Mouse (Mus musculus) regulatory T cell (primary cell): Measurements from ENCODE around the gene Hes1.

Source experiments
- in situ Hi-C: fragments of 300-600 bp; cut with MboI, MseI; formaldehyde crosslinking; loops from one replicate; pipeline ENCODE4 v1.15.1; 2025; ENCODE audit warnings: high pct_unique_total_duplicates

Hes1 gene

GRCm38 (mm10) chr16:30050767-30051490, 13.3 kb upstream of the Hes1 start:
- in situ Hi-C loops, result no loop called here

DNA sequence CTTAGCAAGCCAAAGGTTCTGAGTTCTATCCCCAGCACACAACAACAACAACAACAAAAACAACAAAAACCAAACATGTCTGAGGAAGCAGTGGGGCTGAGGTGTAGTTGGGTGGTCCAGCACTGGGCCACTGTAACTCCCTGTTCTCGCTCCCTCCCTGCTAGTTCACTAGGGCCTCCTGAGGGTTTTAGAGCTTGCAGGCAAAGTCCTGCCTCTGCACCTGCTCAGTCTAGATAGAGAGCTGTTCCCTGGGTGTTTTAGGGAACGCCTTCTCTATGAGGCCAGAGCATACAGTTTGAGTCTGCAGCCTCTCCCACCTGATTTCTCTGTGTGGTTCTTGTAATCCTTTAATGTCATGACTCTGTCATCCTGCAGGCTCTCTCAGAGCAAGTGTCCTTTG, 11.9 kb upstream of the Hes1 start:
- in situ Hi-C loops, result no loop called here

DNA sequence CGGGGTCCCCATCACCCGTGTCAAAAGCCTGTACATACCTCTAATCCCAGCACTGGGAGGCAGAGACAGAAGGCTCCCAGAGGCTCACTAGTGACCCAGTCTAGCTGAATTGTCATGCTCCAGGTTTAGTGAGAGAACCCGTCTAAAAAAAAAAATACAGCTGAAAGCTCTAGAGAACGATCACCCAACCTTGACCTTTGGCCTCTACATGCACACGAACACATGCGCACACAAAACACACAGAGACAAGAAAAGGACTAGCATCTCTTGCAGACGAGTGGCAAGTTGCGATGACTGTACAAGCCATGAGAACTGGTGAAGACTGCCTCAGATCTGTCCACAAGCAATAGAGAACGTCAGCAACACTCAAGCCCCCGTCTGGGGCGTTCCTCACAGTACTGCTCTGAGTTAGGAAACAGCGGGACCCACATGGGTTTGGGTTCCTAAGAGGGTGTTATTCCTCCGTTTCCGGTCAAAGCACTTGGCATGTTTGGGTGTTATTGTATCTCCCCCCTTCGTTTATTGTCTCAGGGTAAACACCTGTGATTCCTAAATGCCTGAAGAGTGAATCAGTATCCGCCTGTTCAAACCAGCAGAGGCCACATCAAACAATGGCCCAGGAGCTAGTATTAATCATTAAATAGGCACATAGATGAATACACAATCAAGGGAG, 11.2 kb upstream of the Hes1 start:
- in situ Hi-C loops, result no loop called here

GRCm38 (mm10) chr16:30054541-30054940, 9.6 kb upstream of the Hes1 start:
- in situ Hi-C loops, result no loop called here

GRCm38 (mm10) chr16:30055361-30055889, 8.8 kb upstream of the Hes1 start:
- in situ Hi-C loops, result no loop called here

DNA sequence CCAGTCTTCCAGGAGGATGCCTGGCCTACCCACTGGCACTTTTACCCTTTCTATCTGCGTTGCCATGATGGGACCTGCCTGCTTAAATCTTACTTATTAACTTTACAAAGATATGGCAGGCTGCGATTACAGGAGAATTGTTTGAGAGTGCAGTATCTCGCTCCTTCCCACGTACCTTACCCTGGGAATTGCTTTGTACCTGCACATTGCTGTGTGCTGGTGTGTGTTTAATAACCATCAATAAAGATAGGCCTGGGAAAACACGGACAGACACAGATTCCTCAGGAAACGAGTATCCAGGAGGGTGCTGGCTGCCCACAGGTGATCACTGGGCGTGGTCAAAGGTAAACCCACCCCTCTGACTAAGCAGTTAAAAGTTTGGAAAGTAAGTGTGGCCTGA, 8.3 kb upstream of the Hes1 start:
- in situ Hi-C loops, result no loop called here

- in situ Hi-C loops, result no loop called here
Observed at GRCm38 (mm10) chr16:30056906-30057305, 7.3 kb upstream of the Hes1 start.

DNA sequence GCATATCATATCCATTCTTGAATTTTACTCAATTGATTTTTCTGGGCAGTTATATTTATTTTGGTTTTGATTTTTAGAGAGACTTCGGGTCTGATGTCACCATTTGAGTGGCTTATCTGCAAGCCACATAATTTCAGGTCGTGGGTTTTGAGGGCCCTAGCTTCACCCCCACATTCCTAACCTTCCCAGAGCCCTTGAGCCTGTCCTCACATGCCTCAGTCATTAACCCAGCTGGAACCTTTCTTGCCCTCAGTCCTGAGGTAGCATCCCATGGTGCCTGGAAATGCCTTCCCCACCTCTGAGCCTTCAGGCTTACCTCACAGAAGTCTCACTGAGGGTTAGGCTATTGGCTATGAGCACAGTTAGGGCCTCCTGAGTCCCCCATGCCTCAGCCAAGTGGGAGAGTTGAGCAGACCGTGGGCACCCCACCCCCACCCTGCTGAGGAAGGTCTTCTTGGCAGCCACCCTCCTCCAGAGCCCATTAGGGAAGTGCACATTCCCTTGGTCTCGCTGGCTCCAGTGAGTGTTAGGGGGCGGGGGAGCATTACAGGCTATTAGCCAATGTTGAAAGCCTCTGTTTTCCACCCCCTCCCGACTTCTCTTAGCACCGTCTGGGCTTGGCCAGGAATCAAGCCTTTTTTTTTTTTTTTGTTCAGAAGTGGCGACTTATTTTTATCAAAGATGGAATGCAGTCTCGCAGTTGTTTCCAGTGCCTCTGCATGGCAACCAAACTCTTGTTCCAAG, 5.0 kb upstream of the Hes1 start:
- in situ Hi-C loops, result no loop called here

- in situ Hi-C loops, result no loop called here
Observed at GRCm38 (mm10) chr16:30060412-30060811, 3.8 kb upstream of the Hes1 start.

DNA sequence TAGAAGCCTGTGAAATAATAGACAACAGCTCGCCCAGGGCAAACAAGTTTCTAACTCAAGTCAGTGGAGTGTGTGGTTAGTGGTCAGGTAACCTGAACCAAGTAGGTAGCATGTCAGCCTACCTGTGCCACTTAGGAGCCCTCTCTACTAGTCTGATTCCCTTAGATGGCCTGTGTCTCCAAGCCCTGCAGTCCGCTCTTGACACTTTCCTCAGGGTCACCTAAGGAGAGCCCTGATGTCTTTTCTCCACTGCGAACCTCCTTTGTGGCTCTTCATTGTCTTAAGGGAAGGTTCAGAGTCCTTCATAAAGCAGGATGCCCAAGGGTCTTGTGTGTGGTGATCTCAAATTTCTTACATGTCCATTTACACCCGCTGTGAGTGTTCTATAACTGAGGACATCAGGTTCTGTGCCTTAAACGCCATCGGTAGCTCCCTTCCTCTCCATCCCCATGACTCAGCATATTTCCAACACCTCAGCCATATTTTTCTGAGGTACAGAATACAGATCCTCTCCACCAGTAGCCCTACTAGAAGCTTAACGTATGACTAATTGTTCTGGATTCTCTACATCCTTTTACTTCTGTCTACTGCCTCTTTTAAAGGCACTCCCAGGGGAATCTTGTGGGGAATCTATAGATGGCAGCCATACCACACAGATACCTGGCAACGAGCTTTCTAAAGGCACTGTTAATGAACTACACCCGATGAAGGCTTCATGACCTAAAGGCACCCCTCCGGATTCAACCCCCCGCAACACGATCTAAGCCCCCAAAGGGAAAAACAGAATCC, 1.7 kb upstream of the Hes1 start:
- in situ Hi-C loops, result no loop called here

DNA sequence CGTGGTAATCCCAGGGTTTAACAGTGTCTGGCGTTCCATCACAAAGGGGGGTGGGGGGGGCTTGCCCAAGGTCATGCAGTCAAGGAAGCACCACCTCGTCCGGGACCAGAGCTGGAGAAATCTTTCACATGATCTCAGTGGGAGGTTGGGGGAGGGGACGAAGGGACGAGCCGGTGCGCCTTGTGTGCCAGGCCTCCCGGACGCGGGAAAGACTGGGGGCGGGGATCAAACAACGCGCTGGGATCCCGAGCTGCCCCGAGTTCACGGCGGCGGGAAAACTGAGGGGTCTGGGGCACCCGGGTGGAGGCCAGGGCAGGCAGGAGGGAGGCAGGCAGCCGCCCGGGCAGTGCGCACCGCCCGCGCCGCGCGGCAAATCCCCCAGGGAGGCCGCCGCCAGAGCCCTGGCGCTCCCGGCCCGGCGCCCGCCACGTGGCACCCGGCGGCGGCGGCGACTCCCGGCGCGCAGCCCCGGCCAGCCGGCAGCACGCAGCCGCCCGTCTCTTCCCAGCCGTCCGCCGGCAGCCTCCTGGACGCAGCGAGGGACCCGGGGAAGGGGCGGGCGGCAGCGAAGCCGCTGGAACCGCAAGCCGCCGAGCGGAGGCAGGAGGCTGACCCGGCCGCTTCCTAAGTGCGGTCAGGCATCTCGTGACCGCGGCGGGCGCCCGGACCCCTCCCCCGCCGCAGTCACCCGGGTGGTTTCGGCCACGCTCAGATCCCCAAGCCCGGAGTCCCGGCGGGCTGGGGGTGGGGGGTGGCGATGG, 883 bp upstream of the Hes1 start:
- in situ Hi-C loops, result no loop called here

DNA sequence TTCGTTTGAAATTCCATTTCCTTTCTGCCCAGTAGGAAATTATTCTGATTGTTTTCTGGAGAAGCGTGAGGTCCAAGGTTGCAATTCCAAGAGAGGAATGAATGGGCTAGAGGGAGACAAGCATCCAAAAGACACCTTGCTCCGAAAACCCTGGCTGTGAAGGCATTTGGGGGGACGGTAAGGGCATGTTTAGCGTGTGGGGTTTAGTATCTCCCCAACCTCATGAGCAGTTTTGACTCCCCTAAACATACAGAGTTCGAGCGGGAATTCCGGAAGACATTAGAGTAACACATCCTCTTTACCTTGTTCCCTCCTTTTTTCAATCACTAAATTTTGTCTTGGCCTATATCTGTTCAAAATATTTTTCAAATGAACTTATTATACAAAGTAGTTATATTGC, 429 bp downstream of the Hes1 start:
- in situ Hi-C loops, result loop anchor here (5.0 kb wide), 2 partner anchors 123 to 332 kb away; no protein-coding TSS in a partner anchor

DNA sequence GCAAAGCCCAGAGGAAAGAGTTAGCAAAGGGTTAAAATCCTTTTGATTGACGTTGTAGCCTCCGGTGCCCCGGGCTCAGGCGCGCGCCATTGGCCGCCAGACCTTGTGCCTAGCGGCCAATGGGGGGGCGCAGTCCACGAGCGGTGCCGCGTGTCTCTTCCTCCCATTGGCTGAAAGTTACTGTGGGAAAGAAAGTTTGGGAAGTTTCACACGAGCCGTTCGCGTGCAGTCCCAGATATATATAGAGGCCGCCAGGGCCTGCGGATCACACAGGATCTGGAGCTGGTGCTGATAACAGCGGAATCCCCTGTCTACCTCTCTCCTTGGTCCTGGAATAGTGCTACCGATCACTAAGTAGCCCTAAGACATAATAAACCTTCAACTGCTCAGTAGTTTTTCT, 893 bp downstream of the Hes1 start:
- in situ Hi-C loops, result loop anchor here (5.0 kb wide), 2 partner anchors 122 to 333 kb away; no protein-coding TSS in a partner anchor

GRCm38 (mm10) chr16:30065537-30066183, 1.5 kb downstream of the Hes1 start:
- in situ Hi-C loops, result loop anchor here (5.0 kb wide), 2 partner anchors 122 to 333 kb away; no protein-coding TSS in a partner anchor

- in situ Hi-C loops, result loop anchor here (5.0 kb wide), 2 partner anchors 121 to 334 kb away; no protein-coding TSS in a partner anchor
Observed at GRCm38 (mm10) chr16:30066184-30066851, 2.1 kb downstream of the Hes1 start.

- in situ Hi-C loops, result loop anchor here (5.0 kb wide), 2 partner anchors 120 to 335 kb away; no protein-coding TSS in a partner anchor
Observed at GRCm38 (mm10) chr16:30066852-30067301, 2.7 kb downstream of the Hes1 start.

DNA sequence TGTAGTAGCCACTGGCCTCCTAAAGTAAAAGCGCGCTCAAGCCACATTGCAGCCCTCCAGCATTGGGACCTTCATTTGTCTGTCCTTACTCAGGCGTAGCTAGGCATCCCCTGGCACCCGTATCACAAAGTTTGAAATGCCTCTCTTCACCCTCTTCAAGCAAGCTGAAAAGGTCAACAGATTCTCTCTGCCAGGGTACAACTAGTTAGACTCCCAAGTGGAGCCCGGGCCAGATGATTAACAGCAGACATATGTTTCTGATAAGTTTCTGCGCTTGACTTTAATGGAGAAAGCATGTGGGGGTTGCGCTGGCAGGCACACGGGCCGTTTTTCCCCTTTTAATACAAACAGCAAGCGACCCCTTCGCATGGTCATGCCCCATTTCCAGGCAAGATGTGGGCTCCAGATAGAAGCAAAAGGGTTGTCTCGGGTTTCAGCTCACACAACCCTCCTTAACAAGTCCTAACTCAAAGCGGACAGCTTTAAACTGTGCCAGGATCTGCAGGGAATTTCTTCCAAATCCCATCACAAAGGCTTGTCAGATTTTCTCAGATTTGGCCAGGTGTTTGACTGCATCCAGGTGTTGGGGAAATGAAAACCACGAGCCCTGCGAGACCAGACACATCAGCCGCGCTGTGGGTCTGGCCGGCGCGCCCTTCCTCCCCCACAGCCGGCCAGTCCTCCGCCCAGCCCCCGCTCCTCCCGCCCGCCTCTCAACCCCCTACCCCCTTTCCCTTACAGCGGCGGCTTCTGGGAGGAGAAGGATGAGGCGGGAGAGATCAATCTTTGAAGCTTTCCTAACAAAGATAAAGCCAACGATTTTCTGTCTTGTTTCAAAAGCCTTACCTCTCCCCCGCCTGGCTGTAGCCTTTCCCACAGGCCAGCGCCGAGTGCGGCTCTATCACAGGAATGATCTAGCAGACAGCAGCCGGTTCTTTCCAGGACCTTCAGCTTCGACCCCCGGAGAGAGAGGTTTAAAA, 4.1 kb downstream of the Hes1 start:
- in situ Hi-C loops, result loop anchor here (5.0 kb wide), 2 partner anchors 119 to 336 kb away; no protein-coding TSS in a partner anchor

DNA sequence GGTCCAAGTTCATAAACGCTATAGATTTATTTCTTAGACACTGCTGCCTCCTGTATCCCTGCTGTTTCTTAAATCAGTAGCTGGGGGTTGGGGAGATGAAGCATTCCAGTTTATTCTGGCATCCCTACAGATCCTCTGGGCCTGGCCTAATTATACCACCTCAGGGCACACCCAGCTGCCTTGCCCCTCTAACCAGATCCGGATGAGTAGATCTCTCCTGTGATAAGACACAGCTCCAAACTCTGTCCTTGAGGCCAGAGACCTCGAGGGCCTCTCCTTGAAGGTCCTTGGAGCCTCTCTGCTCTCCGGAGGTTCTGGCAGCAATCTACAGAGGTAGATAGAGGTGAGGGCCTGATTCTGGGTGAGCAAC, 5.4 kb downstream of the Hes1 start:
- in situ Hi-C loops, result loop anchor here (5.0 kb wide), 2 partner anchors 118 to 337 kb away; no protein-coding TSS in a partner anchor
